Mouse (Mus musculus) CD4-positive, CD25-positive, alpha-beta regulatory T cell (primary cell): ENCODE measurements around the gene Atxn3. TPM values are rescaled to one million over a fixed set of nuclear protein-coding genes. Genes with fewer than 3 reads are reported as not detected.

Source experiments
- polyA plus RNA-seq: library from polyadenylated mRNA; unstranded; fragments of 100-300 nt; shearing (Covaris generic); gene quantifications from one replicate; pipeline ENCODE4 v1.2.1, GENCODE M21; 2017

Atxn3 gene
- polyA plus RNA-seq = 22.0 TPM

GRCm38 (mm10) chr12:101957942-101958544 is at the start of gene Atxn3:
TSS of gene Atxn3 (minus strand) at chr12:101958246.

GRCm38 (mm10) chr12:101975601-101976571 is 17.8 kb upstream of the Atxn3 start, which contains the start of gene Cpsf2:
TSS of gene Cpsf2 (plus strand) at chr12:101975988.

GRCm38 (mm10) chr12:101912626-101913490 is 45.2 kb downstream of the Atxn3 start, which contains the start of gene Trip11:
TSS of gene Trip11 (minus strand) at chr12:101913267.

Other genes with a start within 250 kb of the Atxn3 start
- 0.05 TPM for gene Tc2n, start 239.7 kb downstream of the Atxn3 start, polyA plus RNA-seq
- 0.06 TPM for gene Fbln5, start 139.2 kb downstream of the Atxn3 start, polyA plus RNA-seq
- gene Trip11, start 45.0 kb downstream of the Atxn3 start, polyA plus RNA-seq = 67.6 TPM
- gene Cpsf2, start 17.7 kb upstream of the Atxn3 start, polyA plus RNA-seq = 24.7 TPM
- gene Slc24a4, start 170.5 kb upstream of the Atxn3 start, polyA plus RNA-seq = not detected